Mouse (Mus musculus) liver, postnatal 0 days (tissue): ENCODE measurements around the gene Shmt2.

ENCODE experiments used
- CTCF ChIP-seq: sonication (generic); IDR thresholded peaks from 2 replicates; pipeline ENCODE4 v1.5.1; 2016; ENCODE audit warnings: antibody characterized with exemption, low read depth
- EP300 ChIP-seq: IDR thresholded peaks from 2 replicates; pipeline ENCODE4 v1.6.1; 2016; ENCODE audit warnings: antibody characterized with exemption, low read depth, mild to moderate bottlenecking

GRCm38 (mm10) chr10:127475175-127475574 lies 47.1 kb downstream of the Shmt2 start:
- no peak for TF ChIP-seq CTCF
- no peak for TF ChIP-seq EP300
